ENCODE assay signal across 24 mouse cellular contexts in genomic region chr7:67146151-67146550, GRCm38 (mm10).
A peak's percentile ranks its signal among the peaks of the same experiment; 100 is the strongest.
DNase-seq lines count a peak whose midpoint lies in the region; ATAC-seq and TF ChIP-seq lines count a peak whose summit lies in the region.
"Had no signal": no experiment of that assay in that cellular context is flagged by ENCODE, and none has a peak within 500 bp of the region (broad histone marks: within the 10 kb centered on the region; RNA-seq: fewer than 3 reads in every experiment).

No protein-coding gene starts in this region.

- 64% methylated on average over 6 of the region's 6 CpGs for WGBS in lung, embryonic 14.5 days
- WGBS in limb, embryonic 10.5 days, result 50% methylated on average over 6 of the region's 6 CpGs
- 8% methylated on average over 6 of the region's 6 CpGs for WGBS in limb, embryonic 15.5 days
- 43% methylated on average over 6 of the region's 6 CpGs for WGBS in stomach, postnatal 0 days

- no peak overlapping the region for H3K9ac ChIP-seq in lung, embryonic 14.5 days
- no peak overlapping the region for H3K9ac ChIP-seq in limb, embryonic 15.5 days
- H3K9ac ChIP-seq in stomach, postnatal 0 days (ENCODE audit: low read length), result no peak overlapping the region
- H3K9ac ChIP-seq: forebrain, embryonic 13.5 days; heart, embryonic 15.5 days; hindbrain, embryonic 12.5 days; liver, embryonic 13.5 days had no signal

- TF ChIP-seq EP300 in stomach, postnatal 0 days (optimal IDR thresholded peaks at IDR 0.05), result no peak

- no peak overlapping the region for H3K4me3 ChIP-seq in lung, embryonic 14.5 days (ENCODE audit: low read depth, low read length)
- no peak overlapping the region for H3K4me3 ChIP-seq in limb, embryonic 10.5 days
- H3K4me3 ChIP-seq in limb, embryonic 15.5 days, result no peak overlapping the region
- no peak overlapping the region for H3K4me3 ChIP-seq in stomach, postnatal 0 days (ENCODE audit: low read depth, low read length)
- H3K4me3 ChIP-seq: forebrain, embryonic 13.5 days; heart, embryonic 10.5 days; heart, embryonic 15.5 days; hindbrain, embryonic 12.5 days; liver, embryonic 13.5 days; midbrain, embryonic 10.5 days had no signal

- no peak for DNase-seq in lung, embryonic 14.5 days
- no peak for DNase-seq in lung, postnatal 4 days
- DNase-seq in limb, embryonic 10.5 days (ENCODE audit: low spot score), result peak; percentile 76
- DNase-seq in stomach, postnatal 0 days (ENCODE audit: low spot score), result no peak
- DNase-seq in B cell, adult 2 months, result no peak
- no peak for DNase-seq in adrenal gland, postnatal 4 days (ENCODE audit: low spot score in 2 of 2)
- DNase-seq in testis, postnatal 10 days (ENCODE audit: low spot score), result no peak
- DNase-seq: cerebellum, adult 8-10 months; cerebellum, postnatal 36 days; gastrocnemius, postnatal 25 days; heart, adult 11 months; layer of hippocampus, postnatal 36 days; liver, embryonic 13.5 days; lung, adult 18-20 months; thymus, adult 2 months had no signal

- no peaks in the 10 kb centered on the region for H3K27me3 ChIP-seq in lung, embryonic 14.5 days (ENCODE audit: insufficient read depth, low read length)
- no peaks in the 10 kb centered on the region for H3K27me3 ChIP-seq in limb, embryonic 10.5 days (ENCODE audit: low read depth, poor library complexity, severe bottlenecking)
- H3K27me3 ChIP-seq in limb, embryonic 15.5 days, result no peaks in the 10 kb centered on the region
- H3K27me3 ChIP-seq in stomach, postnatal 0 days (ENCODE audit: control insufficient read depth, insufficient read depth, low read length), result no peaks in the 10 kb centered on the region
- H3K27me3 ChIP-seq: forebrain, embryonic 13.5 days; heart, embryonic 15.5 days; hindbrain, embryonic 12.5 days; liver, embryonic 13.5 days had no signal

- no peaks in the 10 kb centered on the region for H3K4me1 ChIP-seq in lung, embryonic 14.5 days (ENCODE audit: insufficient read depth)
- peaks cover 59% of the 10 kb centered on the region for H3K4me1 ChIP-seq in limb, embryonic 10.5 days
- H3K4me1 ChIP-seq in limb, embryonic 15.5 days, result peaks cover 36% of the 10 kb centered on the region
- no peaks in the 10 kb centered on the region for H3K4me1 ChIP-seq in stomach, postnatal 0 days (replicated peaks; ENCODE audit: control insufficient read depth, insufficient read depth)

- no peak for TF ChIP-seq CTCF in lung, embryonic 14.5 days (IDR thresholded peaks at IDR 0.05; ENCODE audit: low read depth)
- no peak for TF ChIP-seq CTCF in stomach, postnatal 0 days (IDR thresholded peaks at IDR 0.05; ENCODE audit: low read depth)

- ATAC-seq in lung, embryonic 14.5 days (ENCODE audit: insufficient read depth), result 0 out of 2 replicates have a peak, but pooled peaks have one; percentile 21
- peak; percentile 49; the same call in 1 of the 2 replicates for ATAC-seq in limb, embryonic 15.5 days (ENCODE audit: insufficient number of reproducible peaks, low FRiP score, low TSS enrichment, low read depth)
- ATAC-seq in stomach, postnatal 0 days (ENCODE audit: low FRiP score, low TSS enrichment), result no peak
- ATAC-seq: activated CD4-positive, CD25-positive, alpha-beta regulatory T cell, adult 4 months; intestine, postnatal 0 days; midbrain, embryonic 16.5 days had no signal

- H3K4me2 ChIP-seq in lung, embryonic 14.5 days, result no peak overlapping the region
- H3K4me2 ChIP-seq in limb, embryonic 15.5 days, result no peak overlapping the region
- H3K4me2 ChIP-seq in stomach, postnatal 0 days (replicated peaks; ENCODE audit: low read depth), result no peak overlapping the region
- H3K4me2 ChIP-seq: forebrain, embryonic 13.5 days; heart, embryonic 15.5 days; hindbrain, embryonic 12.5 days; liver, embryonic 13.5 days had no signal

- H3K27ac ChIP-seq in lung, embryonic 14.5 days (ENCODE audit: low read depth), result no peak overlapping the region
- H3K27ac ChIP-seq in limb, embryonic 10.5 days, result peak overlapping the region; percentile 81
- peak overlapping the region; percentile 78 for H3K27ac ChIP-seq in limb, embryonic 15.5 days
- peak overlapping the region; percentile 67 for H3K27ac ChIP-seq in stomach, postnatal 0 days (replicated peaks)
- H3K27ac ChIP-seq: forebrain, embryonic 13.5 days; heart, embryonic 10.5 days; heart, embryonic 15.5 days; hindbrain, embryonic 12.5 days; liver, embryonic 13.5 days; midbrain, embryonic 10.5 days had no signal

- H3K36me3 ChIP-seq in lung, embryonic 14.5 days (ENCODE audit: insufficient read depth), result no peaks in the 10 kb centered on the region
- no peaks in the 10 kb centered on the region for H3K36me3 ChIP-seq in limb, embryonic 10.5 days
- 0 out of 2 replicates have a peak, but pooled peaks cover 8% of the 10 kb centered on the region for H3K36me3 ChIP-seq in limb, embryonic 15.5 days
- no peaks in the 10 kb centered on the region for H3K36me3 ChIP-seq in stomach, postnatal 0 days (ENCODE audit: control insufficient read depth, insufficient read depth, low read length)
- H3K36me3 ChIP-seq: heart, embryonic 15.5 days; hindbrain, embryonic 12.5 days; liver, embryonic 13.5 days; midbrain, embryonic 10.5 days had no signal

- no peaks in the 10 kb centered on the region for H3K9me3 ChIP-seq in lung, embryonic 14.5 days (ENCODE audit: low read depth, low read length)
- no peaks in the 10 kb centered on the region for H3K9me3 ChIP-seq in limb, embryonic 10.5 days (replicated peaks)
- no peaks in the 10 kb centered on the region for H3K9me3 ChIP-seq in limb, embryonic 15.5 days
- no peaks in the 10 kb centered on the region for H3K9me3 ChIP-seq in stomach, postnatal 0 days (ENCODE audit: control insufficient read depth, low read length)
- H3K9me3 ChIP-seq: forebrain, embryonic 13.5 days; heart, embryonic 10.5 days; heart, embryonic 15.5 days; hindbrain, embryonic 12.5 days; liver, embryonic 13.5 days; midbrain, embryonic 10.5 days had no signal
